Mouse (Mus musculus): Measurements from ENCODE around the gene Ccrl2. TPM values are rescaled to one million over a fixed set of nuclear protein-coding genes. Genes with fewer than 3 reads are reported as not detected.

Ccrl2 gene
- total and polyA plus RNA-seq, 3 experiments: 0.78 to 44.7 (median 20.9) TPM

GRCm38 (mm10) chr9:111095710-111096109, 38.4 kb upstream of the Ccrl2 start:
- Histone ChIP-seq H3K36me3 (replicated peaks) (no peaks in the 10 kb centered on the region), H3K4me3 (ENCODE audit: low read depth, low read length) (no peak overlapping the region), H3K4me1 (ENCODE audit: insufficient read depth, low read depth, low read length) (peaks cover 4% of the 10 kb centered on the region; the same call in 1 of the 2 replicates), H3K27me3 (ENCODE audit: insufficient read depth, low read length) (peaks cover 39% of the 10 kb centered on the region), H3K9me3 (replicated peaks) (no peaks in the 10 kb centered on the region)
- TF ChIP-seq GATA1 (IDR thresholded peaks at IDR 0.05; ENCODE audit: borderline replicate concordance, low read length): no peak
- no peak for TF ChIP-seq TAL1 (conservative IDR thresholded peaks at IDR 0.05; ENCODE audit: low read depth, low read length)
- no peak for TF ChIP-seq POLR2AphosphoS5 (IDR thresholded peaks at IDR 0.05; ENCODE audit: insufficient replicate concordance, low read depth, low read length)
- TF ChIP-seq GATA2 (IDR thresholded peaks at IDR 0.05; ENCODE audit: borderline replicate concordance, low read depth, low read length): no peak
- TF ChIP-seq CTCF (IDR thresholded peaks at IDR 0.05; ENCODE audit: low read depth, low read length): no peak
- ATAC-seq (ENCODE audit: extremely low read depth, insufficient number of reproducible peaks, low FRiP score, poor library complexity, severe bottlenecking) (no peak), DNase-seq (ENCODE audit: low spot score) (no peak)

DNA sequence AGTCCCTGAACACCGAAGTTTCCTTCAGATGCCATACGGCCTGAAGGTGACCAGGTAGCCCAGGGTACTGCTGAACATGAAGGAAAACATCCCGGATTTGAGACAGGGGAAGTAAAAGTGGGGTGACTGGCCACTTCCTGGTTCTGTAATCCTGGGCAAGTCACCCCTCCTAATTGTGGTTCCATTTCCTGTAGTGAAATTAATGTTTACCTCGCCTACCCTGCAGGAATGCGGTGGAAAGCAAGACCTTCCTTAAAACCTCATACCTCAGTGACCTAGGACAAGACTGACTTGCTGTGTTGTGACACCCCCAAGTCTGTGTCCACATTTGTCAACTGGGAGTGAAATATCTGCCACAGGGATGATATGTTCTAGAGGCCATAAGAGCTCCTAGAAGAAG, 37.3 kb upstream of the Ccrl2 start:
- Histone ChIP-seq H3K4me1 (ENCODE audit: insufficient read depth, low read depth, low read length) (peaks cover 5% of the 10 kb centered on the region; the same call in 1 of the 2 replicates), H3K9me3 (replicated peaks) (no peaks in the 10 kb centered on the region)
- no peak for DNase-seq (ENCODE audit: low spot score)

GRCm38 (mm10) chr9:111093094-111093493, 35.8 kb upstream of the Ccrl2 start:
- no peak overlapping the region for H3K4me3 ChIP-seq (ENCODE audit: low read depth, low read length)
- H3K4me1 ChIP-seq (ENCODE audit: insufficient read depth, low read depth, low read length): peaks cover 17% of the 10 kb centered on the region
- TF ChIP-seq TAL1 (conservative IDR thresholded peaks at IDR 0.05; ENCODE audit: low read depth, low read length): no peak
- TF ChIP-seq CTCF (IDR thresholded peaks at IDR 0.05; ENCODE audit: low read depth, low read length): peak; percentile 76
- H3K36me3 ChIP-seq (replicated peaks): no peaks in the 10 kb centered on the region
- H3K27me3 ChIP-seq (ENCODE audit: insufficient read depth, low read length): peaks cover 35% of the 10 kb centered on the region
- H3K9me3 ChIP-seq (replicated peaks): no peaks in the 10 kb centered on the region
- DNase-seq (ENCODE audit: low spot score): no peak
- 0 out of 2 replicates have a peak, but pooled peaks have one; percentile 15 for ATAC-seq (ENCODE audit: extremely low read depth, insufficient number of reproducible peaks, low FRiP score, poor library complexity, severe bottlenecking)

More for the DNA sequence above, 37.3 kb upstream of the Ccrl2 start:
- ATAC-seq (ENCODE audit: extremely low read depth, insufficient number of reproducible peaks, low FRiP score, poor library complexity, severe bottlenecking): no peak
- H3K27me3 ChIP-seq (ENCODE audit: insufficient read depth, low read length): peaks cover 36% of the 10 kb centered on the region
- no peak for TF ChIP-seq POLR2AphosphoS5 (IDR thresholded peaks at IDR 0.05; ENCODE audit: insufficient replicate concordance, low read depth, low read length)
- TF ChIP-seq GATA2 (IDR thresholded peaks at IDR 0.05; ENCODE audit: borderline replicate concordance, low read depth, low read length): no peak
- no peak for TF ChIP-seq TAL1 (conservative IDR thresholded peaks at IDR 0.05; ENCODE audit: low read depth, low read length)
- no peak for TF ChIP-seq CTCF (IDR thresholded peaks at IDR 0.05; ENCODE audit: low read depth, low read length)
- no peak for TF ChIP-seq GATA1 (IDR thresholded peaks at IDR 0.05; ENCODE audit: borderline replicate concordance, low read length)
- H3K36me3 ChIP-seq (replicated peaks): no peaks in the 10 kb centered on the region
- H3K4me3 ChIP-seq (ENCODE audit: low read depth, low read length): no peak overlapping the region

DNA sequence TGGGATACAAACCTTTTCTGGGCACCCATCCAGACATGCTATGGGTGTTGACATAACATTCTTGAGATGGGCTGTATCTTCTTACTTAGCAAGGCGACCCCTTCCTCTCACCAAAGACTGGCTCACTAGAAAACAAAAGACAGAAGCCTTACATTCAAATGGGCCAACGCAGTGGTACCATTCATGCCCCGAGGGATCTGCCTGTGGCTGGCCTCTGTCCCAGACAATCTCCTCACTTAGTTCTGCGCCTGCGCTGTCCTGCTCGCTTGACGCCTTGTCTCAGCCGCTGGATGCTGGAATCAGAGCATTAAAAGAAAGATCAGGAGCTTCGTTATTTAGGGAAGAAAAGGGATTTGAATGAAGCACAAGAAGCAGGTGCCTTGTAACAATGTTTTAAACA, 35.3 kb upstream of the Ccrl2 start:
- ATAC-seq (ENCODE audit: extremely low read depth, insufficient number of reproducible peaks, low FRiP score, poor library complexity, severe bottlenecking): no peak
- TF ChIP-seq POLR2AphosphoS5 (IDR thresholded peaks at IDR 0.05; ENCODE audit: insufficient replicate concordance, low read depth, low read length): no peak
- TF ChIP-seq CTCF (IDR thresholded peaks at IDR 0.05; ENCODE audit: low read depth, low read length): no peak
- TF ChIP-seq GATA2 (IDR thresholded peaks at IDR 0.05; ENCODE audit: borderline replicate concordance, low read depth, low read length): no peak
- TF ChIP-seq GATA1 (IDR thresholded peaks at IDR 0.05; ENCODE audit: borderline replicate concordance, low read length): no peak
- no peak for TF ChIP-seq TAL1 (conservative IDR thresholded peaks at IDR 0.05; ENCODE audit: low read depth, low read length)
- no peaks in the 10 kb centered on the region for H3K9me3 ChIP-seq (replicated peaks)

DNA sequence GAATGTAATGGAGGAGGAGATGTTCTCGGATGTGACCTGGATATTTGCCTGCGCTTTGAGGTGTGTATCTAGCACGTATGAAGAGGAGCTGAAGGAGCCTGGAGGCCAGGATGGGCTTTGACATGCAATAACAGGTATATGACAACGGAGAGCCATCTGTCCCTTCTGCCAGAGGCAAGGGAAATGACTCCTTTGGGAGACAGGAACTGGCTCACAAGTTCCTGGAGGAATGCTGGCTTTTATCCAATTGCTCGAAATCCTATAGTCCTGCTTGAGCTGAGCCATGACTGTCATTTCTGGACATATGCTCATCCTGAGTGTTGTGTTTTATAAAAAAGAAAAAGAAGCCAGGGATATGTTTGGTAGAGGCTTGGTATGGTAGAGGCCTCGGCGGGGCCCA, 31.6 kb upstream of the Ccrl2 start:
- no peak for TF ChIP-seq CTCF (IDR thresholded peaks at IDR 0.05; ENCODE audit: low read depth, low read length)
- TF ChIP-seq GATA2 (IDR thresholded peaks at IDR 0.05; ENCODE audit: borderline replicate concordance, low read depth, low read length): no peak
- no peak for TF ChIP-seq GATA1 (IDR thresholded peaks at IDR 0.05; ENCODE audit: borderline replicate concordance, low read length)
- TF ChIP-seq POLR2AphosphoS5 (IDR thresholded peaks at IDR 0.05; ENCODE audit: insufficient replicate concordance, low read depth, low read length): no peak
- TF ChIP-seq TAL1 (conservative IDR thresholded peaks at IDR 0.05; ENCODE audit: low read depth, low read length): no peak

More for the DNA sequence above, 35.3 kb upstream of the Ccrl2 start:
- peaks cover 22% of the 10 kb centered on the region for H3K4me1 ChIP-seq (ENCODE audit: insufficient read depth, low read depth, low read length)
- no peak for DNase-seq (ENCODE audit: low spot score)
- H3K4me3 ChIP-seq (ENCODE audit: low read depth, low read length): no peak overlapping the region
- H3K36me3 ChIP-seq (replicated peaks): no peaks in the 10 kb centered on the region
- peaks cover 33% of the 10 kb centered on the region for H3K27me3 ChIP-seq (ENCODE audit: insufficient read depth, low read length)

GRCm38 (mm10) chr9:111087960-111088359, 30.6 kb upstream of the Ccrl2 start:
- Histone ChIP-seq H3K4me1 (ENCODE audit: insufficient read depth, low read depth, low read length) (peaks cover 45% of the 10 kb centered on the region), H3K9me3 (replicated peaks) (no peaks in the 10 kb centered on the region), H3K27me3 (ENCODE audit: insufficient read depth, low read length) (peaks cover 18% of the 10 kb centered on the region), H3K36me3 (replicated peaks) (no peaks in the 10 kb centered on the region), H3K4me3 (ENCODE audit: low read depth, low read length) (no peak overlapping the region; the same call in 1 of the 2 replicates)
- ATAC-seq (ENCODE audit: extremely low read depth, insufficient number of reproducible peaks, low FRiP score, poor library complexity, severe bottlenecking): 0 out of 2 replicates have a peak, but pooled peaks have one; percentile 22
- TF ChIP-seq CTCF (IDR thresholded peaks at IDR 0.05; ENCODE audit: low read depth, low read length): no peak
- TF ChIP-seq TAL1 (conservative IDR thresholded peaks at IDR 0.05; ENCODE audit: low read depth, low read length): peak; percentile 35; the same call in 1 of the 2 replicates
- DNase-seq (ENCODE audit: low spot score): no peak

More for the DNA sequence above, 31.6 kb upstream of the Ccrl2 start:
- H3K4me3 ChIP-seq (ENCODE audit: low read depth, low read length): no peak overlapping the region
- DNase-seq (ENCODE audit: low spot score): no peak
- ATAC-seq (ENCODE audit: extremely low read depth, insufficient number of reproducible peaks, low FRiP score, poor library complexity, severe bottlenecking): no peak
- H3K4me1 ChIP-seq (ENCODE audit: insufficient read depth, low read depth, low read length): peaks cover 45% of the 10 kb centered on the region
- H3K36me3 ChIP-seq (replicated peaks): no peaks in the 10 kb centered on the region
- H3K9me3 ChIP-seq (replicated peaks): no peaks in the 10 kb centered on the region
- H3K27me3 ChIP-seq (ENCODE audit: insufficient read depth, low read length): peaks cover 22% of the 10 kb centered on the region

Measured in G1E (cell line).